Mouse (Mus musculus) cortical plate, adult 2 months (tissue): ENCODE measurements at regions not wholly inside any gene's neighbourhood (a gene's known extent, or its start where the extent isn't known, plus 50 kb on each side); places are given as distances from the start of the nearest gene placed in this dataset.

Experiments
- CTCF ChIP-seq: fragments of 200-500 bp; IDR thresholded peaks from 2 replicates; pipeline ENCODE4 v1.5.1; 2011; ENCODE audit warnings: mild to moderate bottlenecking, control low read depth, low read length; ENCODE audit not compliant: insufficient read depth; ENCODE audit errors: extremely low read depth
- POLR2A ChIP-seq: fragments of 200-500 bp; IDR thresholded peaks from 2 replicates; pipeline ENCODE4 v1.6.1; 2011; ENCODE audit warnings: mild to moderate bottlenecking, low read length, control low read depth; ENCODE audit not compliant: insufficient read depth; ENCODE audit errors: extremely low read depth

- TF ChIP-seq POLR2A, result no peak
- TF ChIP-seq CTCF, result no peak
These were observed 121.4 kb downstream of the Otor start for GRCm38 (mm10) chr2:143199583-143200249.
